Mouse (Mus musculus) adrenal gland, adult 18-20 months (tissue): ENCODE data around the gene Fancc. TPM values are rescaled to one million over a fixed set of nuclear protein-coding genes. Genes with fewer than 3 reads are reported as not detected.

Experiments
- DNase-seq, 2 experiments: peaks; one replicate each; pipeline ENCODE4 v3.0.0; 2021 to 2022; ENCODE audit warnings: low spot score in 2 of 2
- long read RNA-seq, 2 experiments: library from polyadenylated mRNA; stranded (forward); transcript quantifications; one replicate each; pipeline ENCODE4 v2.0.0; 2021
- total RNA-seq, 2 experiments: library from RNA; stranded (reverse); gene quantifications; 1 replicate in 1 of 2; 2 replicates in 1 of 2; pipeline ENCODE4 v1.2.3; 2021

Gene Fancc
- total RNA-seq, result 1 to 10 TPM; 6.9 to 8.1 TPM
- long read RNA-seq, experiment 1, partial matches to known transcripts, result 0 of 8 reads
- long read RNA-seq, experiment 1, other reads (novel, unspliced or antisense), result 4 of 8 reads
- long read RNA-seq, experiment 2, partial matches to known transcripts, result 3 of 15 reads
- long read RNA-seq, experiment 2, other reads (novel, unspliced or antisense), result 3 of 15 reads

GRCm38 (mm10) chr13:63496646-63497582 lies at the start of gene Fancc:
Gene Fancc (minus strand): TSS chr13:63497278.
- DNase-seq, result no peak

DNA sequence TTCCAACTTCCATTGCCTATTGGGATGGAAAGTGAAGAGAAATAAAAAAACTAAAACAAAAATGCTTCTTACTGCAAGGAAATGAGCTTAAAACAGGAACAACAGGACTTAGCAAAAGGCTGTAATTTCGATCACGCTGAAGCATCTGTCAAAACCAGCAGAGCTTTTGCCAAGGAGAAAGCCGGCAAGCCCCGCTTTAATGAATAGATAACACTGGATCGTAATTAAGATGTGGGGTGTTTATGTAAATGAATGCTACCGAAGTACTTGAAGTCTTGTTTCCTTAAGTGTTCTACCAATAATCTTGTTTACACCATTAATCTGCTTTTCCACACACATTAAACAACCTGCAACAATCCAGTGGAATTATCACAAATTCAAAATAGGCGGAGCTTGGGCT lies 48.2 kb upstream of the Fancc start:
- DNase-seq, result no peak

DNA sequence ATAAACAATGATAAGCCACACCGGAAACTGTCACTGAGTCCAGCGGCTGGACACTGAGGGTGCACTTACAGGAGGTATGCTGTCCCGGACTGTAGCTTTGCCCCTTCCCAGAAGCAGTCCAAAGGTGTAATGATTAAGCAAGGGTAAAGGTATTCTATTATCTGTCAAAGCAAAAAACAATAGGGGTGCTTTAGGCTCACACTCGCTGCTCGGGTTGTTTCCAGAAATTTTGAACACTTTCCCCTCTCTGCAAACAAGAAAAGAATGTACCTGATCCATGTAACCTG lies 47.8 kb upstream of the Fancc start:
- no peak for DNase-seq

GRCm38 (mm10) chr13:63544119-63544966 lies 47.3 kb upstream of the Fancc start:
- no peak for DNase-seq

- DNase-seq, result no peak
Measured at GRCm38 (mm10) chr13:63543459-63543858, 46.4 kb upstream of the Fancc start.

- DNase-seq, result no peak
Measured at GRCm38 (mm10) chr13:63542796-63543384, 45.8 kb upstream of the Fancc start.

DNA sequence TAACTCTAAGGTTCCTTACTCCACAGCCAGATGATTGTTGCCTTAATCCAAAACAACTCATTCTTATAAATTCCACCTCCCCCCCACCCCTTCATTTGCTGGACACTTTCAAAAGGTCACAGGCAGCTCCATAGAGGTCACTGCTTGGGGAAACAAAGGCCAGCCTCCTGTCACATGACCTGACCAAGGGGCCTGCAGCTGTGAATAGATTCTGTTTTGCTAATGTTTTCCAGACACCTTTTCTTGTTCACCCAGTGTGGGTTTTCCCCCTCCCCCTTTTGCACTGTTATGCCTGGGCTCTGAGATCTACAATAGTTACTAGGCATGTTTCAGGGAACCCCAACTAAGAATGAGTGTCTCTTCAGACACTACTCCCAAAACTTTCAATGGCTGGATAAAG lies 44.4 kb upstream of the Fancc start:
- no peak for DNase-seq

- no peak for DNase-seq
Measured at GRCm38 (mm10) chr13:63540584-63540983, 43.5 kb upstream of the Fancc start.

DNA sequence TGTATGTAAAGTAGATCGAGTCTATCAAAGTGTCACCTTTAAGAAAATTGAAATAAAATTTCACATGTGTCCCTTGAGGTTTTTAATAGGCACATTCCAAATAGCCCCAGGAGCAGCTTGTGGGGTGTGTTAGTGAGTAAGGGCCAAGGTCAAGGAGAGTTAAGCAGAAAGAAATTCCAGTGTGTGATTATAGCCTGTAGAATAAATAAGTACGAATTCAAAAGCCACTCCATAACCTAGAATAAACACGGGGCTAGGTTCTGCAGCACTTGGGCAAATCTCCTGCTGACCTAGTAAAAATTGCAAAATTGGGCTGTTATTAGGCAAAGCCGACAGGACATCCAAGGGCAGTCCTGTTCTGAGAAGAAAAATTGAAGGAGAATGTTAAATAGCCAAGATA lies 37.9 kb upstream of the Fancc start:
- no peak for DNase-seq

- no peak for DNase-seq
Measured at GRCm38 (mm10) chr13:63530857-63531256, 33.8 kb upstream of the Fancc start.

DNA sequence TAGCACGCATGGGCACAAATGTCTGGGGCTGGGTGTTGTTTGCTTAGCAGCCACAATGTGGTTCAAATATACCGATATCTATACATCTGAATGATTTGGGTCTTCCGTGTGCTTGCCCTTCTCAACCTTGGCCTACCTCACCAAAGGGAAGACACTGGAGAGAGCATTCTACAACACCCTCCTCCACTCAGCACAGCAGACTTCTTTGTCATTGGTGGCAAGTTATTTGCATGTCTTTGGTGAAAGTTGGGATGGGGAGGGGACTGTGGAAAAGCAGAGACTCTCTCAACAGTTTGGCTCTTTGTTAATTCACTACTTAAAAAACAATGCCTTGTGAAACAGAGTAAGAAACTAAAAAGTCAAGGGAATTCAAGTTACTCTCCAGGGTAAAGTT lies 33.3 kb upstream of the Fancc start:
- no peak for DNase-seq

GRCm38 (mm10) chr13:63529602-63530370 lies 32.7 kb upstream of the Fancc start:
- DNase-seq, result no peak

DNA sequence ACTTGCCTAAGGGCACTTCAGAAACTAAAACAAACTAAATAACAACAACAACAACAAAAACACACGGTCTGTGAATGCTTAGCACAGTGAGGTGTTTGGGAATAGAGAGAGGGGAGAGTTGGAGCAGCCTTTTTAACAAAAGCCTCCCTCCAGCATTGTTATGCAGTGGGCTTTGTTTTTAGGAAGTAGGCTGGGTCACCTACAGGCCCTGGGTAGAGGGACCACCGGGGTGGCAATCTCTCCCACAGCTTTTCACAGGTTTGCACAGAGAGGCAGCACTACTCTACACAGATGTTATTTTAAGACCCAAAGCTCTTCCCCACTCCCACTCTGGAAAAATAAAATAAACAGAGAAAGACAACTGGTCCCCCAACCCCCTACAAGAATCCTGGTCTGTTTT lies 31.8 kb upstream of the Fancc start:
- no peak for DNase-seq

- DNase-seq, result no peak
Measured at GRCm38 (mm10) chr13:63528164-63528675, 31.1 kb upstream of the Fancc start.

- DNase-seq, result no peak
Measured at GRCm38 (mm10) chr13:63525571-63526197, 28.6 kb upstream of the Fancc start.

DNA sequence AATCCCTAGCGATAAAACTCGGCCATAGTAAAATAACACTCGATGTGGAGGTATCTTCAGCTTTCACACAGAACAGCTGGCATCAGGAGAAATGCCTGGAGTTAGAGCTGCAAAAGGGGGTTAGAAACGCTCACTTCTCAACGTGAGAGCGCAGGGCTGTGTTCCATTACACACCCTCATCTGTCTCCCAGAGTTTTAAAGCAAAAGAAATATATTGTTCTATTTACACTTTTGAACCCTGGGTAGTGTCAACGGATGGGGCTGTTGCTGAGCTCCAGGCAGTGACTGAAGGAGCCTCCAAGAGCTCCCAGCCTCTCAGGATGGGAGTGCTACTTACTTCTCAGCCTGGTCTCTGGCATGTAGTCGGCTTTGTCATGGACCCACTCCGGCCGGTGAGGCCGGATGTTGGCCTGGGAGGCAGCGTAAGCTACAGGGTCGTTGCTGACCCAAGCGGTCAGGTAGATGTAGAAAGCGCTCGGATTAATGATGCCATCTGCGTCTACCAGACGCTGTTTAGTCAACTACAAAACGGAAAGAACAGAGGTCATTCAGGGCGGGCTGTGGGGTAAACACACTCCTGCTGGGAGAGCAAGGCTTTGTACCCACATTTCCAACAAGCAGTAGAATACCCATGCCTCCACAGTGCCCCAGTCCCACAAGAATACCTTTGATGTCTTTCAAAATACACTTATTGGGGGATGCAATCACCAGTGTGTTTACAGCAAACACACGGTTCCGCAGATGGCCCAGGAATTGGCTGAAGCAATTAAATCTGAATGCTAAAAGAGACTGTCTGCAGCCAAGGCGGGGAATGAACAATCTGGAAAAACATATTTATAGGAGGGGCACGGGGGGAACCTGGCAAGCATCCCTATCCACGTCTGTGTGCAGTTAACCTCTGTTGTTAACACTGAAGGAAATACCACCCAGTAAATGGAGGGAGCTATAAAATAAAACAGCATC lies 27.8 kb upstream of the Fancc start:
- DNase-seq, result no peak

DNA sequence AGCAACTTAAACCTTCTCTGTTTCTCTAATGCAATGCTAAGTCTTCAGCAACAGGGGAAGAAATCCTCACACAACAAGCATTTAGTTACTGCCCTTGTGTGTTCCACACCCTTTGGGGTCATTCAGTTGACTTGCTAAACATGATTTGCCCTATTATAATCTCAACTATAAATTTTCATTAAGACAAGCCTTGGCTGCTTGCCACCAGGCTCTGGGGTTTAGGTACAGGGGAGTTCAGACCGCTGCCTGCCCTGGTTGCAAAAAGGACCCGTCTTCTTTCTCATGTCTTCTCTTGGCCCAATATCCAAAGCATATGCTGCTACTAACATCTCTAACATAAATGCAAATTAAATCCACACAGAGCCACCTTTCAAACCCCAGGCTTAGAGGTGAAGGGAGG lies 27.0 kb upstream of the Fancc start:
- DNase-seq, result no peak

DNA sequence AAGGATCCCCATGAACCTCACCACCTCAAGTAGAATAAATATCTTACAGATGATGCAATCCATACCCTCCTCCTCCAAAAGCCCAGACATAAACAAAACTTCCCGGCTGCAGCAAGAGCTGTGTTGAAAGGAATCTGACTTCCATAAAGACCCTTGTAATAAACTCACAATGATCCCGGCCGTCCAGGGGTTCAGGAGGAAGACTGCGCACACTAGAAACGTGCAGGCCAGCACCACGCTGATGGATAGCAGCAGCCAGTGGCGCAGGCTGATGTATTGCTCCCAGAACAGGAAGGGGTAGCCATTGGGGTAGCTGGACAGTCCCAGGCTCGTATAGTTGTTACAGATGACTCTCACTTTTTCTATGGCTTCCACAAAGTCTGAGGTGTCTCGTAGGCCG lies 25.8 kb upstream of the Fancc start:
- no peak for DNase-seq

GRCm38 (mm10) chr13:63520110-63520509 lies 23.0 kb upstream of the Fancc start:
- no peak for DNase-seq
